Mouse (Mus musculus): ENCODE results near the gene Lhx6. TPM values are rescaled to one million over a fixed set of nuclear protein-coding genes. Genes with fewer than 3 reads are reported as not detected.

Gene Lhx6
- polyA plus RNA-seq, 1 experiment from 2014 or later: 0.94 TPM

- Histone ChIP-seq H3K4me1 (peaks cover 15% of the 10 kb centered on the region), H3K4me3 (peak within 1 kb of the TSS; percentile 84), H3K9me3 (replicated peaks) (no peaks in the 10 kb centered on the region), H3K27me3 (ENCODE audit: low read depth, poor library complexity, severe bottlenecking) (no peaks in the 10 kb centered on the region), H3K36me3 (peaks cover 10% of the 10 kb centered on the region), H3K27ac (peak within 1 kb of the TSS; percentile 89)
- DNase-seq (ENCODE audit: low spot score): peak; percentile 100
- WGBS: 2% methylated on average over 44 of the region's 44 CpGs
Measured at GRCm38 (mm10) chr2:36048748-36049566, 56.3 kb downstream of the Lhx6 start, which contains the start of the genes Ndufa8 and Morn5. TSS of gene Ndufa8 (minus strand) at chr2:36049406. TSS of gene Morn5 (plus strand) at chr2:36049458.

DNA sequence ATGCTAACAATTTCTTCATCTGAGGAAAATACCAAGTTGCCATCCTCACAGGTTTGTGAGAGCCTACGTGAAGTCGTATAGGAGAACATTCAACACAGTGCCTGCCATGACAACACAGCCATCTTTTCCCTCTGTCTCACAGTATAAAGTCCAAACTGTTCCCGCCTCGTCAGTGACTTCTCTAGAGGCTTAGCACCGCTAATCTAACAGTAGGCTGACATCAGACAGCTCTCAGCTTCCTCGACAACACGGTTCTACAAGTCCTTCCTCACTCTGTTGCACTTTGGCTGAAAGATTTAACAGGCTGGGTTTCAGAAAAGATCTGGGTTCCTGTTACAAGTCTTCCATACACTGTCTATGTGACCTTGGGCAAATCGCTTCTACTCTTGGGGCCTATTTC, 57.0 kb downstream of the Lhx6 start:
- no peak overlapping the region for H3K27ac ChIP-seq
- no peak for DNase-seq (ENCODE audit: low spot score)
- 83% methylated on average over 8 of the region's 8 CpGs for whole genome bisulfite sequencing
- no peaks in the 10 kb centered on the region for H3K9me3 ChIP-seq (replicated peaks)
- H3K4me3 ChIP-seq: peak overlapping the region; percentile 84
- H3K36me3 ChIP-seq: peaks cover 18% of the 10 kb centered on the region
- peaks cover 15% of the 10 kb centered on the region for H3K4me1 ChIP-seq
- no peaks in the 10 kb centered on the region for H3K27me3 ChIP-seq (ENCODE audit: low read depth, poor library complexity, severe bottlenecking)

GRCm38 (mm10) chr2:36040872-36041271, 64.3 kb downstream of the Lhx6 start:
- H3K4me1 ChIP-seq: peaks cover 5% of the 10 kb centered on the region
- 84% methylated on average over 1 of the region's 1 CpGs for WGBS
- H3K9me3 ChIP-seq (replicated peaks): no peaks in the 10 kb centered on the region
- no peak for DNase-seq (ENCODE audit: low spot score)
- H3K36me3 ChIP-seq: peaks cover 60% of the 10 kb centered on the region
- H3K4me3 ChIP-seq: no peak overlapping the region
- no peak overlapping the region for H3K27ac ChIP-seq
- no peaks in the 10 kb centered on the region for H3K27me3 ChIP-seq (ENCODE audit: low read depth, poor library complexity, severe bottlenecking)

DNA sequence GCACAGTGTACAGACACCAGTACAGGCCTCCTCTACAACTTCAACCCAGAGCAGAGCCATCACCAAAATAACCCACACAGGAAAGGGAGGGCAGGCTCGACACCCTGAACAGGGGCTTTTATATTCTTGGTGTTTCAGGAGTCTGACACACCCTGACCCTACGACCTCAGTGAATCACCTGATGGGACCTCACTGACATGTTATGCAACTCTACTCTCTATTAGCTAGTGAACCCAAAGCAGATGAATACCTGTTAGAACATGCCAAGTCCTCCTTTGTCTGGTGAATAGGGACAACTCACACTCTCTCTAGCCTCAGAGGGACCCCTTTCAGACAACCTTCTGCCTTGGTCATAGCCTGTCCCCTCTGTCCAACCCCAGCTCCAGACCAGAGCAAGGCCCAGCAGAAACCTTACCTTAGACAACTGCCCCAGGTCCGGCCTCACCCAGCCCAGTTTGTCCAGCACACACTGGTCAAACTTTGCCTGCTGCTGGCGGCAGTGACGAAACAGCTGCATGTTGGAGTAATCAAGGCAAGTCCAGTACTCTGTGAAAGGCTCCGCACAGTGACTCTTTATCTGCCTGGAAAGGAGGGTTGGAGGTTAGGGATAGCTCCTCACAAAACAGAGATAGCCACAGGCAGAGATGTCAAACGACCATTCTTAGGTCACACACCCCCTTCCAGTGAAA, 65.8 kb downstream of the Lhx6 start:
- WGBS: 79% methylated on average over 7 of the region's 7 CpGs

DNA sequence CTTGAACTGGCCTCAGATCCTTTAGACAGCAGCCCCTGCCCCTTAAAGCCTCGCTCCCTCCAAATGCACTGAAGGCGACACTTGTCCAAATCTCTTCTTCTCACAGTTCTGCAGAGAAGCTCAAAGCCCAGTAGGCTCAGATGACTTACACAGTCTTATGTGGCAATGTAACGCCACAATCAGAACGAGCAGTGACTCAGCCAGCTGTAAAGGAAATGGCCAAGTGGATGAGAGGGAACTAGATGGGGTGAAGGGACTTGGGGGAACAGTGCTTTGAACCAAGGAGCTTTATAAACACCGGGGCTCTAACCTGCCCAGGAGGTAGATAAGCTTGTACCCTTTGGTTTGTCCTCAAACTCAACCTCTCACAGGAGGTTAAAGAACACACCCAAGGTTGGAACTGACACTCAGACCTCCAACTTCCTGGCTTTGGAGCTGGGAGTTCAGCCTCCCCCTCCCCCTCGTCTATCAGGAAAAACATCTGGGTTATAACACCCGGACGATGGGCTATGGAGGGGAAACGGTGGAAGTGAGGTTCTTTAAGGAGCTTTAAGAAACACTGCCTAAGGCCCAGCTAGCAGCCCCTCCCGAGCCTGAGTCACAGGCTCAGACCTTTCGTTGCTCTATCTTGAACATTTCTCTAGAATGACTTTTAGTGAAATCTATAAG, 69.7 kb downstream of the Lhx6 start:
- 66% methylated on average over 11 of the region's 11 CpGs for WGBS
- DNase-seq (ENCODE audit: low spot score): no peak
- Histone ChIP-seq H3K4me1 (peaks cover 12% of the 10 kb centered on the region), H3K36me3 (peaks cover 52% of the 10 kb centered on the region), H3K4me3 (no peak overlapping the region), H3K27me3 (ENCODE audit: low read depth, poor library complexity, severe bottlenecking) (no peaks in the 10 kb centered on the region), H3K27ac (no peak overlapping the region), H3K9me3 (replicated peaks) (no peaks in the 10 kb centered on the region)

More for the DNA sequence above, 65.8 kb downstream of the Lhx6 start:
- no peaks in the 10 kb centered on the region for H3K27me3 ChIP-seq (ENCODE audit: low read depth, poor library complexity, severe bottlenecking)
- H3K9me3 ChIP-seq (replicated peaks): no peaks in the 10 kb centered on the region
- H3K4me1 ChIP-seq: peaks cover 12% of the 10 kb centered on the region
- H3K36me3 ChIP-seq: peaks cover 67% of the 10 kb centered on the region
- H3K4me3 ChIP-seq: no peak overlapping the region
- DNase-seq (ENCODE audit: low spot score): no peak
- no peak overlapping the region for H3K27ac ChIP-seq

DNA sequence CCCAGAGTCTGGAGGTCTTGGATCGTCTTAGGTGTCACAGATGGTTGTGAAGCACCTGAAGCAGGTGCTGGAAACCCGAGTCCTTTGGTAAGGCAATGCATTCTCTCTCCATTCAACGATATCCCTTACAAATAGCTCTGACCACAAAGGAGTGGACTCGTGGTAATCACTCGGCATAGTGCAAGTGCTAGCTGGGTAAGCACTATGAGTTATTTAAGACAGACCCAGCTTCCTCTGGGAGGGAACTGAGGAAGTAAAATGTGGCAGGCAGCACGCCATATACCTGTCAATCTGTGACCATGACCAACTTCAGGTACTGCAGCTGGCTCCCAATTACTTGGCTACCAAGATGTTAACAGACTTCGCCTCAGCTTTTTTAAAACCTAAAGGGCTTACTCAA, 70.3 kb downstream of the Lhx6 start:
- no peak overlapping the region for H3K27ac ChIP-seq
- 87% methylated on average over 7 of the region's 7 CpGs for WGBS
- no peaks in the 10 kb centered on the region for H3K27me3 ChIP-seq (ENCODE audit: low read depth, poor library complexity, severe bottlenecking)
- DNase-seq (ENCODE audit: low spot score): no peak
- no peaks in the 10 kb centered on the region for H3K9me3 ChIP-seq (replicated peaks)
- peaks cover 12% of the 10 kb centered on the region for H3K4me1 ChIP-seq
- H3K36me3 ChIP-seq: peaks cover 50% of the 10 kb centered on the region
- no peak overlapping the region for H3K4me3 ChIP-seq

- DNase-seq (ENCODE audit: low spot score): no peak
- no peak overlapping the region for H3K4me3 ChIP-seq
- H3K36me3 ChIP-seq: peaks cover 41% of the 10 kb centered on the region
- H3K27ac ChIP-seq: no peak overlapping the region
- WGBS: 73% methylated on average over 7 of the region's 7 CpGs
- no peaks in the 10 kb centered on the region for H3K9me3 ChIP-seq (replicated peaks)
- H3K27me3 ChIP-seq (ENCODE audit: low read depth, poor library complexity, severe bottlenecking): no peaks in the 10 kb centered on the region
- peaks cover 12% of the 10 kb centered on the region for H3K4me1 ChIP-seq
Measured at GRCm38 (mm10) chr2:36033966-36034365, 71.2 kb downstream of the Lhx6 start.

GRCm38 (mm10) chr2:36032884-36033283, 72.3 kb downstream of the Lhx6 start:
- 89% methylated on average over 7 of the region's 7 CpGs for WGBS
- no peaks in the 10 kb centered on the region for H3K27me3 ChIP-seq (ENCODE audit: low read depth, poor library complexity, severe bottlenecking)
- no peak for DNase-seq (ENCODE audit: low spot score)
- H3K4me1 ChIP-seq: peaks cover 12% of the 10 kb centered on the region
- H3K4me3 ChIP-seq: no peak overlapping the region
- H3K27ac ChIP-seq: no peak overlapping the region
- peaks cover 30% of the 10 kb centered on the region for H3K36me3 ChIP-seq
- H3K9me3 ChIP-seq (replicated peaks): no peaks in the 10 kb centered on the region

Other genes starting within 250 kb of the Lhx6 start
- gene Ttll11, start 125.5 kb downstream of the Lhx6 start, polyA plus RNA-seq (2016; fragmentation: Nextera tagmentation; extraction: Ambion mirVana): 0.65 TPM in 2 replicates
- gene Ndufa8, start 56.0 kb downstream of the Lhx6 start, polyA plus RNA-seq (2016; fragmentation: Nextera tagmentation; extraction: Ambion mirVana): 208 and 218 TPM in 2 replicates
- gene Morn5, start 56.0 kb downstream of the Lhx6 start, polyA plus RNA-seq (2016; fragmentation: Nextera tagmentation; extraction: Ambion mirVana): 0.35 TPM in 1 of 2 replicates, not detected in the other
- gene Mrrf, start 31.0 kb upstream of the Lhx6 start, polyA plus RNA-seq (2016; fragmentation: Nextera tagmentation; extraction: Ambion mirVana): 23.0 and 27.1 TPM in 2 replicates
- 74.4 and 85.3 TPM in 2 replicates for gene Rbm18, start 31.4 kb upstream of the Lhx6 start, polyA plus RNA-seq (2016; fragmentation: Nextera tagmentation; extraction: Ambion mirVana)
- 2.9 and 3.3 TPM in 2 replicates for gene Ptgs1, start 125.0 kb upstream of the Lhx6 start, polyA plus RNA-seq (2016; fragmentation: Nextera tagmentation; extraction: Ambion mirVana)